Mouse (Mus musculus): ENCODE measurements around the gene Dnlz. TPM values are rescaled to one million over a fixed set of nuclear protein-coding genes. Genes with fewer than 3 reads are reported as not detected.
A peak's percentile ranks its signal among the peaks of the same experiment; 100 is the strongest.

The Dnlz gene
- polyA plus RNA-seq, 2 experiments: 7.0 to 7.6 TPM

DNA sequence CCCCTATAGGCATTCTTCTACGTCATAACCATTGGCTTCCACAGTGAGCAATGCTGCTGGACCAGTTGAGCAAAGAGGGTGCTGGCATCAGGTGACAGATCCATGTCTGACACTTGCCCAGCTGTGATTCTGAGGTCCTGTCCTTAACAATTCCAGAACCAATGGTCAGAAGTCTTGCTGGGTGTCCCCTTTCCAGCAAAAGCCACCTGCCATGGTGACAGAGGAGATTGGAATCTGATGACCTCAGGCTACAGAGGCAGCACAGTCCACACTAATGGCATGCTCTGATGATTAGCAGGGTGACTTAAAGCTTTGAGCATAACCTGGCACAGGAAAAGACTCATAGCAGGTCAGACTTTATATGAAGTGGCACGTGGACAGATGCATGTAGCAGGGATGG lies 46.4 kb downstream of the Dnlz start:
- TF ChIP-seq EP300 (IDR thresholded peaks at IDR 0.05; ENCODE audit: low read depth): no peak
- no peak for TF ChIP-seq CTCF (IDR thresholded peaks at IDR 0.05; ENCODE audit: low read depth)
- no peak overlapping the region for H3K4me3 ChIP-seq (ENCODE audit: insufficient read depth in 1 of 2, low read depth in 2 of 2, low read length in 2 of 2)
- no peaks in the 10 kb centered on the region for H3K9me3 ChIP-seq (ENCODE audit: control insufficient read depth, low read length)
- 47% methylated on average over 2 of the region's 2 CpGs for WGBS (ENCODE audit: insufficient replicate concordance)
- H3K4me1 ChIP-seq (replicated peaks; ENCODE audit: control insufficient read depth in 2 of 2, insufficient read depth in 2 of 2, low read length in 1 of 2): no peaks in the 10 kb centered on the region
- no peaks in the 10 kb centered on the region for H3K27me3 ChIP-seq (ENCODE audit: control insufficient read depth, insufficient read depth, low read length)
- no peak for ATAC-seq (ENCODE audit: insufficient read depth)
- no peak overlapping the region for H3K27ac ChIP-seq
- H3K9ac ChIP-seq (replicated peaks): no peak overlapping the region
- DNase-seq (ENCODE audit: low read depth in 3 of 3, low spot score in 3 of 3): no peak
- H3K4me2 ChIP-seq (ENCODE audit: low read depth): no peak overlapping the region
- H3K36me3 ChIP-seq (replicated peaks; ENCODE audit: control insufficient read depth, insufficient read depth, low read depth): no peaks in the 10 kb centered on the region

DNA sequence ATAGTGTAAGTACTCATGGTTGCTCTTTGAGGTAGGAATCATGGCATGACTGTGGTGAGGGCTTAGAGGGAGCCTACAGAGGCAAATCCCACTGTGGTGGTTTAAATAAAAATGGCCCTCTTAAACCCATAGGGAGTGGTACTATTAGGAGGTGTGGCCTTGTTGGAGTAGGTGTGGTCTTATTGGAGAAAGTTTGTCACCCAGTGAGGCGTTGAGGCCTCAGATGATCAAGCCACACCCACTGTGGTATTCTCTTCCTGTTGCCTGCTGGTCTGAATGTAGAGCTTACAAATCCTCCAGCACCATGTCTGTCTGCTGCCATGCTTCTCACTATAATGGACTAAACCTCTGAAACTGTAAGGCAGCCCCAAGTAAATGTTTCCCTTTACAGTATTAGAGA lies 47.2 kb downstream of the Dnlz start:
- TF ChIP-seq CTCF (IDR thresholded peaks at IDR 0.05; ENCODE audit: low read depth) (no peak), EP300 (IDR thresholded peaks at IDR 0.05; ENCODE audit: low read depth) (no peak)
- H3K4me1 ChIP-seq (replicated peaks; ENCODE audit: control insufficient read depth in 2 of 2, insufficient read depth in 2 of 2, low read length in 1 of 2): no peaks in the 10 kb centered on the region
- H3K4me3 ChIP-seq (ENCODE audit: insufficient read depth in 1 of 2, low read depth in 2 of 2, low read length in 2 of 2): no peak overlapping the region
- DNase-seq (ENCODE audit: low read depth in 3 of 3, low spot score in 3 of 3) (no peak), ATAC-seq (ENCODE audit: insufficient read depth) (no peak)
- H3K27me3 ChIP-seq (ENCODE audit: control insufficient read depth, insufficient read depth, low read length): no peaks in the 10 kb centered on the region
- no peaks in the 10 kb centered on the region for H3K9me3 ChIP-seq (ENCODE audit: control insufficient read depth, low read length)
- WGBS (ENCODE audit: insufficient replicate concordance): 24% methylated on average over 1 of the region's 1 CpGs
- H3K4me2 ChIP-seq (ENCODE audit: low read depth): no peak overlapping the region
- no peaks in the 10 kb centered on the region for H3K36me3 ChIP-seq (replicated peaks; ENCODE audit: control insufficient read depth, insufficient read depth, low read depth)
- H3K27ac ChIP-seq: no peak overlapping the region
- no peak overlapping the region for H3K9ac ChIP-seq (replicated peaks)

DNA sequence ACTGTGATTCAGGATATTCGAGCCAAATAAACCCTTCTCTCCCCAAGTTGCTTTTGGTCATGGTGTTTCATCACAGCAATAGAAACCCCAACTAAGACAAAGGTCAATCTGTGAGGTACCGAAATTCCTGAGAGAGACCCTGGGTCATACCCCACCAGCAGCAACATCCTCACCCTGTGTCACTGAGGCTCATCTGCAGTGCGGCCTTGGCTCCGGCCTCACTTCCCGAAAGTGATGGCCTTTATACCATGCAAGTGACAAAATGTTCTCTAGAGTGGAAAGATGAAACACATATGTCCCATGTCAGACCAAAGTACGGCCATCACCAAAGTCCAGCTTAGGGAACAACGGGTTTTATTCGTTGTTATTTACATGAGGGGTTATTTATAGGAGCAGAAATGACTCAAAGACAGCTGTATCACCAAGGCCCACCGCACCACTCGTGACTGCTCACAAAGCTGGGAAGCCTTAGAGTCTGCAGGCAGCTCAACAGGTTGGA lies 49.9 kb downstream of the Dnlz start:
- 72% methylated on average over 10 of the region's 10 CpGs for WGBS (ENCODE audit: insufficient replicate concordance)
- ATAC-seq (ENCODE audit: insufficient read depth) (no peak), DNase-seq (ENCODE audit: low read depth in 3 of 3, low spot score in 3 of 3) (no peak)
- Histone ChIP-seq H3K27me3 (ENCODE audit: control insufficient read depth, insufficient read depth, low read length) (no peaks in the 10 kb centered on the region), H3K9ac (replicated peaks) (no peak overlapping the region), H3K4me2 (ENCODE audit: low read depth) (no peak overlapping the region), H3K4me3 (ENCODE audit: insufficient read depth in 1 of 2, low read depth in 2 of 2, low read length in 2 of 2) (no peak overlapping the region), H3K36me3 (replicated peaks; ENCODE audit: control insufficient read depth, insufficient read depth, low read depth) (no peaks in the 10 kb centered on the region), H3K9me3 (ENCODE audit: control insufficient read depth, low read length) (no peaks in the 10 kb centered on the region), H3K27ac (no peak overlapping the region), H3K4me1 (replicated peaks; ENCODE audit: control insufficient read depth in 2 of 2, insufficient read depth in 2 of 2, low read length in 1 of 2) (peaks cover 0 to 3% of the 10 kb centered on the region in 2 experiments; a peak in 1 of 4 replicates)
- TF ChIP-seq EP300 (IDR thresholded peaks at IDR 0.05; ENCODE audit: low read depth) (no peak), CTCF (IDR thresholded peaks at IDR 0.05; ENCODE audit: low read depth) (no peak)

DNA sequence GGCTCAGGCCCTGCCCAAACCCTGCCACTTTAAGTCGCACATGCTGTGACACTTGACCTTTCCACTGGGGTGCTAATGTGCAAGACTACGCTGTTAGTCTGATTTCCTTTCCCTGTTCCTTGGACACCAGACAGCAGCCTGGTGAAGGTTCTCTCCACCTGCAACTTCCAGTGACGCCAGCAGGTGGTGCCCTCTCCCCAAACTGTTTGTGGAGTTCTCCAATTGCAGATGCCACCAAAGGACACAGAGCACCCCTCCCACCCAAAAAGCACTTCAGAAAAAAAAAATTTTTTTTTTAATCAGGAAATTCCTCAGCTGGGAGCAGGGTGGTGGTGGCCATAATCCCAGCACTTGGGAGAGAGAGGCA lies 51.1 kb downstream of the Dnlz start:
- no peak overlapping the region for H3K4me2 ChIP-seq (ENCODE audit: low read depth)
- peaks cover 0 to 3% of the 10 kb centered on the region in 2 experiments; a peak in 1 of 4 replicates for H3K4me1 ChIP-seq (replicated peaks; ENCODE audit: control insufficient read depth in 2 of 2, insufficient read depth in 2 of 2, low read length in 1 of 2)
- no peaks in the 10 kb centered on the region for H3K9me3 ChIP-seq (ENCODE audit: control insufficient read depth, low read length)
- H3K4me3 ChIP-seq (ENCODE audit: insufficient read depth in 1 of 2, low read depth in 2 of 2, low read length in 2 of 2): no peak overlapping the region
- H3K27ac ChIP-seq: no peak overlapping the region
- H3K9ac ChIP-seq (replicated peaks): no peak overlapping the region
- peak in 2 of 3 experiments; percentile 28 to 32 for DNase-seq (ENCODE audit: low read depth in 3 of 3, low spot score in 3 of 3)
- no peak for ATAC-seq (ENCODE audit: insufficient read depth)
- no peaks in the 10 kb centered on the region for H3K36me3 ChIP-seq (replicated peaks; ENCODE audit: control insufficient read depth, insufficient read depth, low read depth)
- H3K27me3 ChIP-seq (ENCODE audit: control insufficient read depth, insufficient read depth, low read length): no peaks in the 10 kb centered on the region
- 2% methylated on average over 3 of the region's 3 CpGs for WGBS (ENCODE audit: insufficient replicate concordance)
- peak; percentile 90 for TF ChIP-seq CTCF (IDR thresholded peaks at IDR 0.05; ENCODE audit: low read depth)
- no peak for TF ChIP-seq EP300 (IDR thresholded peaks at IDR 0.05; ENCODE audit: low read depth)

DNA sequence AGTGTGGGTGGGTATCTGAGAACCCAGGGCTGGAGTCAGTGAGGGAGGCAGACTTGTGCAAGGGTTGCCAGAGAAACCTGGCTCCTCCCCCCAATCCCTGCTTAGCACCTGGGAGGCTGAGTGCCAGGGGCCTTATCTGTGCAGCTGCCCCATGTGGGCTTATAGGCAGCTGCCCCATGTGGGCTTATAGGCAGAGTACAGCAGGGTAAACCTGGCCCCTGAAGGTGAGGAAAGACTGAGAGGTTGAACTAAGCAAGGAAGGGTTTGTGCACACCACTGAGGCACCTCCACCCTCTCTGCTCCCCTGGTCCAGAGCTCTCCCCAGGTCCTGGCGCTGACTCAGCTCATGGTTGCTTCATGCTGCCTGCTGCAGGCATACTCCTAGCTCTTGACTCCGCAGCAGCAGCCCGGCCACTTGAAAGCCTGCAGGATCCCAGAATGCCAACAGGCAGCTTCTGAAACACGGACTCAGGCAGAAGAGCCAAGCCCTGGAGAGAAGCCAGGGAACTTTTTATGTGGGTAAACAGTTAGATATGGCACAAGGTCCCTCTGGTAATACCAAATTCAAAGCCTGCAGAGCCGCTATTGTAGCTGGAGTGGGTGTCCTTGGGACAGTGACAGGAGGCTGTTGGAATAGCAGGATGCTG lies 51.6 kb downstream of the Dnlz start:
- Histone ChIP-seq H3K4me1 (replicated peaks; ENCODE audit: control insufficient read depth in 2 of 2, insufficient read depth in 2 of 2, low read length in 1 of 2) (peaks cover 0 to 3% of the 10 kb centered on the region in 2 experiments; a peak in 1 of 4 replicates), H3K27me3 (ENCODE audit: control insufficient read depth, insufficient read depth, low read length) (no peaks in the 10 kb centered on the region), H3K9ac (replicated peaks) (no peak overlapping the region), H3K36me3 (replicated peaks; ENCODE audit: control insufficient read depth, insufficient read depth, low read depth) (no peaks in the 10 kb centered on the region), H3K9me3 (ENCODE audit: control insufficient read depth, low read length) (no peaks in the 10 kb centered on the region), H3K4me2 (ENCODE audit: low read depth) (no peak overlapping the region), H3K4me3 (ENCODE audit: insufficient read depth in 1 of 2, low read depth in 2 of 2, low read length in 2 of 2) (no peak overlapping the region), H3K27ac (no peak overlapping the region)
- WGBS (ENCODE audit: insufficient replicate concordance): 45% methylated on average over 5 of the region's 5 CpGs
- DNase-seq (ENCODE audit: low read depth in 3 of 3, low spot score in 3 of 3): no peak
- ATAC-seq (ENCODE audit: insufficient read depth): no peak
- no peak for TF ChIP-seq EP300 (IDR thresholded peaks at IDR 0.05; ENCODE audit: low read depth)
- no peak for TF ChIP-seq CTCF (IDR thresholded peaks at IDR 0.05; ENCODE audit: low read depth)

Data from liver, embryonic 14.5 days (tissue).